ENCODE assay signal across 20 mouse cellular contexts in the genomic region with DNA sequence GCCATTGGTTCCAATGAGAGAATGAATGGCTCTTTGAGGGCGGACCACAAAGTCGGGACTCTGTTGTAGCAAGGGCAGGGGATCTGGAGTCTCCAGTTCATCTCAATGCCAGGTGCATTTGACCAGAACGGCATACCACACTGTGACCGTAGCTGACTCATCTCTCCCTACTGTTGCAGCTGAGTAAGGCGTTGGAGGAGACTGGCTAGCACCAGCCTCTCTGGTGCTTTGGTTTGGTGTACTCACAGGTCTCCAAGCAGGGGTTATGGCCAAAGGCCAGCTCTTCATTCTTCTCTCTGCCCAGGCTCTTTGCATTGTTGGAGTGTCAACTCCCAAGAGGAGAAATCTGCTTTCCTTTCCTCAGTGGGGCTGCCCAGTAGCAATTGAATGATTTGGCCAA. TPM values are rescaled to one million over a fixed set of nuclear protein-coding genes. Genes with fewer than 3 reads are reported as not detected.
DNase-seq lines count a peak whose midpoint lies in the region; TF ChIP-seq lines count a peak whose summit lies in the region.
"Had no signal": no experiment of that assay in that cellular context is flagged by ENCODE, and none has a peak within 500 bp of the region (broad histone marks: within the 10 kb centered on the region; RNA-seq: fewer than 3 reads in every experiment).

No protein-coding gene starts in this region.

- no peak for TF ChIP-seq RAD21 in CH12.LX (IDR thresholded peaks at IDR 0.05; ENCODE audit: low read depth, low read length)

- H3K36me3 ChIP-seq in CH12.LX (replicated peaks in 1 of 2; ENCODE audit: control insufficient read depth in 1 of 2, insufficient read depth in 1 of 2, low read length in 1 of 2), result no peaks in the 10 kb centered on the region
- H3K36me3 ChIP-seq in hindbrain, embryonic 10.5 days, result no peaks in the 10 kb centered on the region
- H3K36me3 ChIP-seq: G1E had no signal

- in situ Hi-C loops in CH12.LX (cut with MboI; ENCODE audit: low pct_ligation_motif_present, low pct_unique_long_range_greater_than_20kb, low sequenced_read_pairs), result no loop called here

- dilution Hi-C loops in CH12.LX (cut with MboI; ENCODE audit: extremely low pct_ligation_motif_present, extremely low pct_unique_long_range_greater_than_20kb, low sequenced_read_pairs), result no loop called here

- H3K9ac ChIP-seq in CH12.LX (ENCODE audit: insufficient read depth, low read depth), result no peak overlapping the region

- peaks cover 7 to 17% of the 10 kb centered on the region in 2 experiments for H3K4me1 ChIP-seq in CH12.LX (ENCODE audit: control insufficient read depth in 1 of 2, insufficient read depth in 2 of 2)
- H3K4me1 ChIP-seq in hindbrain, embryonic 10.5 days (replicated peaks), result peaks cover 44% of the 10 kb centered on the region

- peak; percentile 12 for DNase-seq in CH12.LX (ENCODE audit: extremely low read depth)
- DNase-seq in Muller cell, postnatal 12 days (ENCODE audit: inconsistent ontology term), result peak; percentile 90
- no peak for DNase-seq in hindbrain, embryonic 10.5 days (ENCODE audit: low spot score)
- DNase-seq in adrenal gland, postnatal 14 days, result no peak
- DNase-seq: adrenal gland, adult 2 months; adrenal gland, adult 8-10 months; adrenal gland, postnatal 10 days; adrenal gland, postnatal 25 days; adrenal gland, postnatal 36 days; B cell, adult 2 months; cerebellum, adult 11 months; cerebellum, adult 11-12 months; cerebellum, adult 18-20 months; cerebellum, adult 2 months; cerebellum, adult 8-10 months; cerebellum, adult 9-10 months had no signal

- H3K4me3 ChIP-seq in CH12.LX (replicated peaks in 1 of 3; ENCODE audit: low read depth in 2 of 3, low read length in 2 of 3, poor library complexity in 1 of 3), result no peak overlapping the region
- H3K4me3 ChIP-seq in hindbrain, embryonic 10.5 days, result no peak overlapping the region

- H3K4me2 ChIP-seq in CH12.LX (ENCODE audit: insufficient read depth, low read depth, poor library complexity, severe bottlenecking), result no peak overlapping the region

- TF ChIP-seq CTCF in CH12.LX (conservative IDR thresholded peaks at IDR 0.05 in 1 of 2, IDR thresholded peaks at IDR 0.05 in 1 of 2; ENCODE audit: low read depth in 2 of 2, low read length in 2 of 2), result no peak

- peaks cover 87% of the 10 kb centered on the region for H3K27me3 ChIP-seq in CH12.LX (replicated peaks)
- H3K27me3 ChIP-seq in hindbrain, embryonic 10.5 days (ENCODE audit: insufficient read depth, poor library complexity, severe bottlenecking), result peaks cover 41% of the 10 kb centered on the region; the same call in 1 of the 2 replicates
- H3K27me3 ChIP-seq: Patski had no signal

- H3K9me3 ChIP-seq in CH12.LX (replicated peaks; ENCODE audit: low read length), result no peaks in the 10 kb centered on the region
- no peaks in the 10 kb centered on the region for H3K9me3 ChIP-seq in hindbrain, embryonic 10.5 days

- no peak for TF ChIP-seq EP300 in CH12.LX (IDR thresholded peaks at IDR 0.05; ENCODE audit: low read length)

- no peak overlapping the region for H3K27ac ChIP-seq in CH12.LX (ENCODE audit: insufficient read depth, low read depth)
- H3K27ac ChIP-seq in hindbrain, embryonic 10.5 days, result no peak overlapping the region

- WGBS in hindbrain, embryonic 10.5 days, result 90% methylated on average over 5 of the region's 5 CpGs

- no peak for TF ChIP-seq POLR2A in CH12.LX (IDR thresholded peaks at IDR 0.05; ENCODE audit: low read depth, low read length)

- H3K79me2 ChIP-seq in CH12.LX (replicated peaks; ENCODE audit: control insufficient read depth, extremely low read depth, insufficient read depth, poor library complexity, severe bottlenecking), result no peaks in the 10 kb centered on the region

TF ChIP-seq in CH12.LX, 34 proteins besides CTCF, POLR2A, EP300 and RAD21:
- TF ChIP-seq TCF12 (IDR thresholded peaks at IDR 0.05; ENCODE audit: low read depth, low read length) (no peak), MXI1 (IDR thresholded peaks at IDR 0.05; ENCODE audit: low read depth, low read length) (no peak), CHD1 (IDR thresholded peaks at IDR 0.05; ENCODE audit: low read depth, low read length) (no peak), KAT2A (IDR thresholded peaks at IDR 0.05; ENCODE audit: insufficient replicate concordance, low read length) (no peak), UBTF (IDR thresholded peaks at IDR 0.05; ENCODE audit: low read depth, low read length) (no peak), GABPA (IDR thresholded peaks at IDR 0.05; ENCODE audit: insufficient replicate concordance, low read depth, low read length) (no peak), JUND (conservative IDR thresholded peaks at IDR 0.05; ENCODE audit: low read depth, low read length) (no peak), ZKSCAN1 (IDR thresholded peaks at IDR 0.05; ENCODE audit: borderline replicate concordance, low read depth, low read length) (no peak), CHD2 (IDR thresholded peaks at IDR 0.05; ENCODE audit: low read length) (no peak)

RNA-seq across cellular contexts. Expression of gene Grik3, which starts 52.7 kb away (rescaled TPM):
- total RNA-seq in CH12.LX (2012; rRNA removed) (not detected in 2 replicates), CH12.LX (2014; rRNA removed) (not detected in 2 replicates)
- polyA plus RNA-seq in CH12.LX (2012; ENCODE audit: insufficient read length, low read depth), result not detected in 2 replicates
- 0.80 and 1.1 TPM in 2 replicates for polyA plus RNA-seq in hindbrain, embryonic 10.5 days (2016; fragmentation: Nextera tagmentation; extraction: Ambion mirVana)
- total RNA-seq in adrenal gland, postnatal 14 days (2021), result 0.30 and 0.64 TPM in 2 replicates
- polyA plus RNA-seq: activated CD4-positive, CD25-positive, alpha-beta regulatory T cell, adult 4 months; CD4-positive, CD25-positive, alpha-beta regulatory T cell, adult 4 months; G1E; Patski had no signal

Comparison
In these comparisons a context has a peak if more than half of its experiments do, and no peak if none do; other contexts are left out.
1. DNase-seq: peak in CH12.LX (single experiment) and Muller cell, postnatal 12 days (single experiment); none in hindbrain, embryonic 10.5 days (single experiment) and adrenal gland, postnatal 14 days (single experiment).